Mouse (Mus musculus) left cerebral cortex, postnatal 14 days (tissue): ENCODE data around the gene Kir3dl2. TPM values are rescaled to one million over a fixed set of nuclear protein-coding genes. Genes with fewer than 3 reads are reported as not detected.
A peak's percentile ranks its signal among the peaks of the same experiment; 100 is the strongest.
"Not testable (repeated sequence)": the region's sequence is repeated elsewhere in the genome, so short reads cannot be mapped to it uniquely, and the experiment has no call there.

Experiments
- DNase-seq, 2 experiments: peaks; one replicate each; pipeline ENCODE4 v3.0.0; 2021 to 2022; ENCODE audit warnings: low spot score in 2 of 2, mixed read lengths in 1 of 2
- intact Hi-C: fragments of 180-260 bp; cut with DNase I; formaldehyde crosslinking; loops from one replicate; pipeline ENCODE4 v1.15.1; 2025
- long read RNA-seq, 2 experiments: library from polyadenylated mRNA; stranded (forward); transcript quantifications; one replicate each; pipeline ENCODE4 v2.0.0; 2021
- total RNA-seq, 2 experiments: library from RNA; stranded (reverse); gene quantifications; 2 replicates each; pipeline ENCODE4 v1.2.3; 2021

The Kir3dl2 gene
- under 1 TPM in 1 of 2 experiments, not detected in 1; 0.20 TPM for total RNA-seq
- long read RNA-seq, experiment 1, result 0 reads
- long read RNA-seq, experiment 2, result 0 reads

DNA sequence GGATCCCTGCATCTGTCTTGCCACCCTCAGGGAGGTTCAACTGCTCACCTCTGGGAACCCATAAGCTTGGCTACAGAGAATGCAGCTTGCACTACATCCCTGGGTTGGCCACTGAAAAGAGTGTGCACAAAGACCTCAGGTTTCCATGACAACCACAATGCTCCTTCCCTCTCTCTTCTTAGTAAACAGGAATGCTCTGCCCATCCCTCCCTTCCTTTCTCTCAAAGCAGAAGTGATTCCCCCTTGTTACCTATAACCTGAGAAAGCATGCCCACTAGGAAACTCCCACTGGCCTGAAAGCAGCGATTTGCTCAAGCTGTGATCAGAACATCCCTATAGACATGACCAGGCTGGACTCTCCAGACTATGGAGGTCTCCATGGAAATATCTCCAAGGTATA lies at the start of gene Kir3dl2:
TSS of gene Kir3dl2 (minus strand) at position 101 of the 400 bp plus-strand sequence.
- intact Hi-C loops, result not testable (repeated sequence)
- DNase-seq, result peak in 1 of 2 experiments; percentile 1

DNA sequence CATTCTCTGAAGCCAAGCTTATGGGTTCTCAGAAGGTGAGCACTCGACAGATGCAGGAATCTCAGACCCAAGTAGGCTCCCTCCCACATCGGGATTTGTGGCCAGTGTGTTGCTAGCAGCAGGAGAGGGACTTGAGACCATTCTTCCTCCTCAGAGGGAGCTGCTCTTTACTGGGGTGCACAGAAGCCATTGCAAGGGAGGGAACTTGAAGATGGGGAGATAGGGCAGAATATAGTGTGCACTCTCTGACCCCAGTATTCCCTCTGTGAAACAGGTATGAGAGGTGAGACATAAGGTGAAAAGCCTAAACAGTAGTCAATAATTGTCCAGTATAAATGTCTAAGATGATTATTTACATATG lies 47.0 kb upstream of the Kir3dl2 start:
- intact Hi-C loops, result no loop called here
- DNase-seq, result no peak

DNA sequence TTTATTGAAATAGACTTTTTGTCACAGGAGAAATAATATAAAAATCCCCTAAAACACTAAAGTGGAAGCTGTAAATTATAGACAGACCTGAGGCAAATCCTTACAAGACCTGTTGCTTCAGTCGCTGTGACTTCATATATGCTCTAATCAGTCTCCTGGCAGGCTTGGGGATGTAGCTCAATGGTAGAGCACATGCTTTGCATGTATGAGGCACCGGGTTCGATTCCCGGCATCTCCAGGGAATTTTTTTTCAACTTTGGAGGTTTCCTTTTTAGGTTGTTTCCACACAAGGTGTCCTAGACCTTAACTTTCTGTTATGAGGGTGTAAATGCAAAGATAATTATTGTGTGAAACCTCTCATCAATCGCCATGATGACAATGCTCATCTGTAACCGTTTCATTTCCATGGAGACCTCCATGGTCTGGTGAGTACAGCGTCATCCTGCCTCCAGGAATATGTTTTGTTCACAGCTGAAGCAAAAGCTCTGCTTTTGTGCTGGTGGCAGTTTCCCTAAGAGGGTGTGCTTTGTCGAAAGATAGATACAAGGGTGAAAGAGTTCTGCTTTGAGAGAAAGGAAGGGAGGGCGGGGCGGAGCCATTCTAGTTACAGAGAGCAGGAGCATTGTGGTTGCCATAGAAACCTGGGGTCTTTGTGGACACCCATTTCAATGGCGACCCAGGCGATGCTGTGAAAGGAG lies 46.5 kb upstream of the Kir3dl2 start, which contains the start of gene Tceal3:
TSS of gene Tceal3 (plus strand) at position 644 of the 698 bp plus-strand sequence.
- DNase-seq, result peak; percentile 70 to 80
- intact Hi-C loops, result no loop called here

DNA sequence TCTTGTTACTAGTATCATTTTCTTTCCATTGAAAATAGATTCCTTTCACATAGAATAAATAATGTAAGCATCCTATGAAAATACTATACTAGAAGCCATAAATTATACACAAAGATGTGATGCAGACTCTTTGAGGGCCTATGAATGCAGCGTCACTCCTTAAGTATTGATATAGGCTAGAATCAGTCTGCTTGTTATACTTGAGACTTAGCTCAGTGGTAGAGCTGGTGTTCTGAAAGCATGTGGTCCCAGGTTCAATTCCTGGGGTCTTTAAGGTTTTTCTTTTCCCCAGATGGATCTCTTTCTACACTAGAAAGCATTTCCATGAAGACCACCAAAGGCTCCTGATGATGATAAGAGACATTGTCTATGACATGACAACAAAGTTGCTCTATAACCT lies 40.8 kb upstream of the Kir3dl2 start:
- DNase-seq, result peak; percentile 9 to 13
- intact Hi-C loops, result no loop called here

DNA sequence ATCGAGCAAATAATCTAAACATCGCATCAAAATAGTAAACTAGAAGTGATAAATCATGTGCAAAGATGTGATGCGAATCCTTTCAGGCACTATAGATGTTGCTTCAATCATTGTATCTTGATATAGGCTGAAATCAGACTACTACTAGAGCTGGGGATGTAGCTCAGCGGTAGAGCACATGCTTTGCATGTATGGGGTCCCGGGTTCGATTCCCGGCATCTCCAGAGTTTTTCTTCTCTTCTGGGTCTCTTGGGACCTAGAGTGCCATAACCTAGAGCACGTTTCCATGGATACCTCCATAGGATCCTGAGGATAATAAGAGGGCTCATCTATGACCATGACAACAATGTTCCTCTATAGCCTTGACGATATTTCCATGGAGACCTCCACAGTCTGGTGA lies 25.2 kb upstream of the Kir3dl2 start:
- DNase-seq, intact Hi-C loops: not testable (repeated sequence)

DNA sequence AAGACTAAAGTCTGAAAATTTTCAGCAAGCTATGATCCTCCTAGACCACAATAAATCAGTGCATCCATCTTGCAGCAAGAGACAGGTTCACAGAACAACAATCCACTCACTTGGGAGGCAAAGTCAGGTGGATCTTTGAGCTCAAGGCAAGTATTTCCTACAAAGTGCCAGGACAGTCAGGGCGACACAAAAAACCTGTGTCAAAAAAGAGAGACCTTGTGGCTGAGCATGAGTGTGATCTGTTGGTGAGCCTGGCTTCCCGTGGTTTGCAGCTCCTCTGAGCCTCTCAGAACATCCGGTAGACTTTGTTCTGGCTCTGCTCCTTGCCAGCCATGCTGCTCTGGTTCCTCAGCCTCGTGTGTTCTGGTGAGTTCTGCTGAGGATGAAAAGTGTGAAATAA lies 26.2 kb downstream of the Kir3dl2 start, which contains the start of gene Kir3dl1:
TSS of gene Kir3dl1 (plus strand) at position 301 of the 400 bp plus-strand sequence.
- DNase-seq, intact Hi-C loops: not testable (repeated sequence)

Other genes with a start within 250 kb of the Kir3dl2 start
- not detected for gene Kir3dl1, start 26.1 kb downstream of the Kir3dl2 start, total RNA-seq
- gene Tceal3, start 46.8 kb upstream of the Kir3dl2 start, total RNA-seq, result 100 to 1,000 TPM; 124 to 129 TPM
- 10 to 100 TPM; 11.5 to 12.6 TPM for gene Tceal1, start 163.9 kb upstream of the Kir3dl2 start, total RNA-seq
- 100 to 1,000 TPM; 363 to 377 TPM for gene Morf4l2, start 199.6 kb upstream of the Kir3dl2 start, total RNA-seq
- gene Glra4, start 236.1 kb upstream of the Kir3dl2 start, total RNA-seq, result under 1 TPM in 1 of 2 experiments, not detected in 1; 0.27 TPM